9 mouse cellular contexts compared by ENCODE assay signal in the genomic region with DNA sequence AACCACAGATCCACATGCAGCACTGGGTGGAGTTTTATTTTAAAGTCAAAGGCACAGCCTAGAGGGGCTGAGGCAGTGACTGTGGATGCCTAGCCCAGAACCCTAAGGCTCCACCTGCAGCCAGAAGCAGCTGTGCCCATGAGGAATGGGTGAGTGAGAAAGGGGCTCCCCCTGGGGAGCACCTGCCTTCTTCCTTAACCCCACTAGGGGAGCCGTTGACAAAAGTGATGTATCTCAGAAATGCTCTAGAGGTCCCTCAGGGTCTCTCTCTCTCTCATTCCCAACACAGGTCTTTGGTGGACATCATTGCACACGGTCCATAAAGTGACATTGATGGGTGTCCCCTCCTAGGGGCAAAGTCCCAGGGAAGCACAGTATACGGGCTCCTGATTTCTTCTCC. TPM values are rescaled to one million over a fixed set of nuclear protein-coding genes. Genes with fewer than 3 reads are reported as not detected.
DNase-seq lines count a peak whose midpoint lies in the region; ATAC-seq and TF ChIP-seq lines count a peak whose summit lies in the region.
"Had no signal": no experiment of that assay in that cellular context is flagged by ENCODE, and none has a peak within 500 bp of the region (broad histone marks: within the 10 kb centered on the region; RNA-seq: fewer than 3 reads in every experiment).

No protein-coding gene starts in this region.

- H3K4me3 ChIP-seq in intestine, postnatal 0 days (ENCODE audit: low read depth, low read length) = no peak overlapping the region
- H3K4me3 ChIP-seq in intestine, embryonic 16.5 days (ENCODE audit: low read length) = no peak overlapping the region
- H3K4me3 ChIP-seq in CH12.LX (replicated peaks in 1 of 3; ENCODE audit: low read depth in 2 of 3, low read length in 2 of 3, poor library complexity in 1 of 3) = no peak overlapping the region
- H3K4me3 ChIP-seq in hindbrain, embryonic 11.5 days (ENCODE audit: low read depth, low read length) = no peak overlapping the region
- H3K4me3 ChIP-seq in neural tube, embryonic 15.5 days (replicated peaks) = peak overlapping the region; percentile 43

- TF ChIP-seq EP300 in CH12.LX (IDR thresholded peaks at IDR 0.05; ENCODE audit: low read length) = no peak

- H3K4me1 ChIP-seq in intestine, postnatal 0 days (replicated peaks; ENCODE audit: control insufficient read depth, insufficient read depth, low read length) = no peaks in the 10 kb centered on the region
- H3K4me1 ChIP-seq in intestine, embryonic 16.5 days (ENCODE audit: control insufficient read depth, insufficient read depth, low read length) = peaks cover 9% of the 10 kb centered on the region; the same call in 1 of the 2 replicates
- peaks cover 0 to 6% of the 10 kb centered on the region in 2 experiments; a peak in 2 of 4 replicates for H3K4me1 ChIP-seq in CH12.LX (ENCODE audit: control insufficient read depth in 1 of 2, insufficient read depth in 2 of 2)
- H3K4me1 ChIP-seq in hindbrain, embryonic 11.5 days (replicated peaks; ENCODE audit: control insufficient read depth, insufficient read depth, low read length) = peaks cover 12% of the 10 kb centered on the region; the same call in 1 of the 2 replicates
- peaks cover 27% of the 10 kb centered on the region for H3K4me1 ChIP-seq in neural tube, embryonic 15.5 days

- no peak overlapping the region for H3K9ac ChIP-seq in intestine, postnatal 0 days (ENCODE audit: low read depth, low read length)
- no peak overlapping the region for H3K9ac ChIP-seq in intestine, embryonic 16.5 days (ENCODE audit: low read depth, low read length)
- no peak overlapping the region for H3K9ac ChIP-seq in CH12.LX (ENCODE audit: insufficient read depth, low read depth)
- no peak overlapping the region for H3K9ac ChIP-seq in hindbrain, embryonic 11.5 days (ENCODE audit: low read depth, low read length)
- H3K9ac ChIP-seq in neural tube, embryonic 15.5 days (replicated peaks) = no peak overlapping the region

- H3K9me3 ChIP-seq in intestine, postnatal 0 days (ENCODE audit: control insufficient read depth) = no peaks in the 10 kb centered on the region
- no peaks in the 10 kb centered on the region for H3K9me3 ChIP-seq in intestine, embryonic 16.5 days (ENCODE audit: control insufficient read depth, low read length)
- peaks cover 5% of the 10 kb centered on the region for H3K9me3 ChIP-seq in CH12.LX (replicated peaks; ENCODE audit: low read length)
- H3K9me3 ChIP-seq in hindbrain, embryonic 11.5 days (ENCODE audit: control insufficient read depth, low read length) = no peaks in the 10 kb centered on the region
- H3K9me3 ChIP-seq in neural tube, embryonic 15.5 days (replicated peaks) = no peaks in the 10 kb centered on the region

- TF ChIP-seq POLR2A in CH12.LX (IDR thresholded peaks at IDR 0.05; ENCODE audit: low read depth, low read length) = no peak

- no peak overlapping the region for H3K27ac ChIP-seq in intestine, postnatal 0 days (ENCODE audit: low read depth, low read length)
- H3K27ac ChIP-seq in intestine, embryonic 16.5 days (ENCODE audit: low read length) = no peak overlapping the region
- no peak overlapping the region for H3K27ac ChIP-seq in CH12.LX (ENCODE audit: insufficient read depth, low read depth)
- H3K27ac ChIP-seq in hindbrain, embryonic 11.5 days (ENCODE audit: low read depth, low read length) = no peak overlapping the region
- no peak overlapping the region for H3K27ac ChIP-seq in neural tube, embryonic 15.5 days (replicated peaks)

- WGBS in intestine, postnatal 0 days = 43% methylated on average over 3 of the region's 3 CpGs
- 40% methylated on average over 3 of the region's 3 CpGs for WGBS in intestine, embryonic 16.5 days
- 7% methylated on average over 3 of the region's 3 CpGs for WGBS in hindbrain, embryonic 11.5 days
- 9% methylated on average over 3 of the region's 3 CpGs for WGBS in neural tube, embryonic 15.5 days

- in situ Hi-C loops in CH12.LX (cut with MboI; ENCODE audit: low pct_ligation_motif_present, low pct_unique_long_range_greater_than_20kb, low sequenced_read_pairs) = no loop called here

- peak; percentile 53 for DNase-seq in CH12.LX (ENCODE audit: extremely low read depth)
- DNase-seq in hindbrain, embryonic 11.5 days (ENCODE audit: low spot score) = peak; percentile 37
- no peak for DNase-seq in frontal cortex, adult 2 months (ENCODE audit: extremely low spot score in 1 of 2, low spot score in 1 of 2)
- DNase-seq: spleen, adult 18-20 months had no signal

- peaks cover 36% of the 10 kb centered on the region for H3K36me3 ChIP-seq in intestine, postnatal 0 days (ENCODE audit: control insufficient read depth, insufficient read depth)
- H3K36me3 ChIP-seq in intestine, embryonic 16.5 days (ENCODE audit: control insufficient read depth, insufficient read depth, low read length) = peaks cover 9% of the 10 kb centered on the region
- peaks cover 33 to 65% of the 10 kb centered on the region in 2 experiments for H3K36me3 ChIP-seq in CH12.LX (replicated peaks in 1 of 2; ENCODE audit: control insufficient read depth in 1 of 2, insufficient read depth in 1 of 2, low read length in 1 of 2)
- H3K36me3 ChIP-seq in hindbrain, embryonic 11.5 days (ENCODE audit: control insufficient read depth, insufficient read depth, low read length) = no peaks in the 10 kb centered on the region
- peaks cover 6% of the 10 kb centered on the region for H3K36me3 ChIP-seq in neural tube, embryonic 15.5 days

- dilution Hi-C loops in CH12.LX (cut with MboI; ENCODE audit: extremely low pct_ligation_motif_present, extremely low pct_unique_long_range_greater_than_20kb, low sequenced_read_pairs) = no loop called here

- H3K27me3 ChIP-seq in intestine, postnatal 0 days (replicated peaks; ENCODE audit: control insufficient read depth, insufficient read depth, low read length) = peaks cover 11% of the 10 kb centered on the region; the same call in 1 of the 2 replicates
- H3K27me3 ChIP-seq in intestine, embryonic 16.5 days (replicated peaks; ENCODE audit: control insufficient read depth, insufficient read depth, low read length) = peaks cover 29% of the 10 kb centered on the region
- H3K27me3 ChIP-seq in CH12.LX (replicated peaks) = no peaks in the 10 kb centered on the region
- H3K27me3 ChIP-seq in hindbrain, embryonic 11.5 days (ENCODE audit: control insufficient read depth, insufficient read depth, low read length) = peaks cover 39% of the 10 kb centered on the region
- peaks cover 47% of the 10 kb centered on the region for H3K27me3 ChIP-seq in neural tube, embryonic 15.5 days (replicated peaks)

- ATAC-seq in intestine, postnatal 0 days = no peak
- ATAC-seq in intestine, embryonic 16.5 days = no peak
- ATAC-seq in hindbrain, embryonic 11.5 days (ENCODE audit: low FRiP score) = no peak
- no peak for ATAC-seq in neural tube, embryonic 15.5 days (ENCODE audit: low FRiP score)
- ATAC-seq in inflammation-experienced regulatory T-cells, adult 6 months = no peak
- no peak for ATAC-seq in frontal cortex, adult (ENCODE audit: low TSS enrichment)

- peak; percentile 4 for TF ChIP-seq RAD21 in CH12.LX (IDR thresholded peaks at IDR 0.05; ENCODE audit: low read depth, low read length)

- peak; percentile 44 for TF ChIP-seq CTCF in intestine, postnatal 0 days (IDR thresholded peaks at IDR 0.05; ENCODE audit: low read depth)
- TF ChIP-seq CTCF in CH12.LX (conservative IDR thresholded peaks at IDR 0.05 in 1 of 2, IDR thresholded peaks at IDR 0.05 in 1 of 2; ENCODE audit: low read depth in 2 of 2, low read length in 2 of 2) = peak; percentile 32 to 47; a peak in 3 of 4 replicates

- no peak overlapping the region for H3K4me2 ChIP-seq in intestine, postnatal 0 days (replicated peaks; ENCODE audit: low read depth)
- no peak overlapping the region for H3K4me2 ChIP-seq in intestine, embryonic 16.5 days (ENCODE audit: low read depth, low read length)
- H3K4me2 ChIP-seq in CH12.LX (ENCODE audit: insufficient read depth, low read depth, poor library complexity, severe bottlenecking) = no peak overlapping the region
- no peak overlapping the region for H3K4me2 ChIP-seq in hindbrain, embryonic 11.5 days (replicated peaks; ENCODE audit: low read depth, low read length)
- peak overlapping the region; percentile 70 for H3K4me2 ChIP-seq in neural tube, embryonic 15.5 days

- no peaks in the 10 kb centered on the region for H3K79me2 ChIP-seq in CH12.LX (replicated peaks; ENCODE audit: control insufficient read depth, extremely low read depth, insufficient read depth, poor library complexity, severe bottlenecking)

TF ChIP-seq in CH12.LX, 34 proteins besides CTCF, POLR2A, EP300 and RAD21:
- TF ChIP-seq ZNF384 (IDR thresholded peaks at IDR 0.05; ENCODE audit: low read depth, low read length) = no peak
- no peak for TF ChIP-seq MYC (IDR thresholded peaks at IDR 0.05; ENCODE audit: low read depth, low read length)
- no peak for TF ChIP-seq CHD1 (IDR thresholded peaks at IDR 0.05; ENCODE audit: low read depth, low read length)
- no peak for TF ChIP-seq E2F4 (IDR thresholded peaks at IDR 0.05; ENCODE audit: insufficient replicate concordance, low read depth, low read length)
- no peak for TF ChIP-seq SMC3 (IDR thresholded peaks at IDR 0.05; ENCODE audit: low read depth, low read length)

RNA-seq across cellular contexts. Expression of a gene that starts 11.4 kb away (rescaled TPM):
- polyA plus RNA-seq in intestine, postnatal 0 days (2015; fragmentation: Nextera tagmentation; extraction: Ambion mirVana) = 15.7 and 16.7 TPM in 2 replicates
- polyA plus RNA-seq in intestine, embryonic 16.5 days (2015; fragmentation: Nextera tagmentation; extraction: Ambion mirVana) = 20.5 and 20.7 TPM in 2 replicates
- total RNA-seq in CH12.LX (2012; rRNA removed) (7.8 and 9.8 TPM in 2 replicates), CH12.LX (2014; rRNA removed) (6.5 and 6.6 TPM in 2 replicates)
- 14.0 and 18.3 TPM in 2 replicates for polyA plus RNA-seq in CH12.LX (2012; ENCODE audit: insufficient read length, low read depth)
- 5.2 and 5.8 TPM in 2 replicates for polyA plus RNA-seq in hindbrain, embryonic 11.5 days (2014; fragmentation: Nextera tagmentation; extraction: Ambion mirVana)
- 15.7 and 16.2 TPM in 2 replicates for polyA plus RNA-seq in neural tube, embryonic 15.5 days (2015; fragmentation: Nextera tagmentation; extraction: Ambion mirVana)
- 34.1 and 36.9 TPM in 2 replicates for polyA plus RNA-seq in frontal cortex, adult 2 months (2012; rRNA removed)
- 10 to 100 TPM in 1 of 3 experiments, 1 to 10 TPM in 2; 7.4 to 13.5 (median 8.6) TPM for polyA plus RNA-seq in inflammation-experienced regulatory T-cells, adult 6 months (2017; shearing (Covaris generic))

RNA-seq across cellular contexts. Expression of a gene that starts 28.9 kb away (rescaled TPM):
- 1.4 and 1.7 TPM in 2 replicates for polyA plus RNA-seq in intestine, postnatal 0 days (2015; fragmentation: Nextera tagmentation; extraction: Ambion mirVana)
- polyA plus RNA-seq in intestine, embryonic 16.5 days (2015; fragmentation: Nextera tagmentation; extraction: Ambion mirVana) = 1.1 and 1.3 TPM in 2 replicates
- 57.0 and 76.4 TPM in 2 replicates for total RNA-seq in CH12.LX (2012; rRNA removed)
- total RNA-seq in CH12.LX (2014; rRNA removed) = 19.3 and 20.5 TPM in 2 replicates
- polyA plus RNA-seq in CH12.LX (2012; ENCODE audit: insufficient read length, low read depth) = 53.0 and 56.4 TPM in 2 replicates
- polyA plus RNA-seq in hindbrain, embryonic 11.5 days (2014; fragmentation: Nextera tagmentation; extraction: Ambion mirVana) = 0.42 and 0.74 TPM in 2 replicates
- 0.92 and 1.8 TPM in 2 replicates for polyA plus RNA-seq in neural tube, embryonic 15.5 days (2015; fragmentation: Nextera tagmentation; extraction: Ambion mirVana)
- 2.5 and 3.8 TPM in 2 replicates for polyA plus RNA-seq in frontal cortex, adult 2 months (2012; rRNA removed)
- 1 to 10 TPM; 4.4 to 5.8 (median 4.7) TPM for polyA plus RNA-seq in inflammation-experienced regulatory T-cells, adult 6 months (2017; shearing (Covaris generic))

Comparison
In these comparisons a context has a peak if more than half of its experiments do, and no peak if none do; other contexts are left out.
1. DNase-seq: peak in CH12.LX (single experiment) and hindbrain, embryonic 11.5 days (single experiment); none in frontal cortex, adult 2 months (0 of 2).